Mouse (Mus musculus) lung, postnatal 0 days (tissue): ENCODE data around the gene Ttc38. TPM values are rescaled to one million over a fixed set of nuclear protein-coding genes. Genes with fewer than 3 reads are reported as not detected.

Source experiments
- ATAC-seq: fragments of 200-750 bp; cut with Nextera tagmentation; 2 replicates; pipeline ENCODE4 v1.8.0; 2017; ENCODE audit warnings: moderate library complexity
- DNase-seq: peaks from one replicate; pipeline ENCODE4 v3.0.0-alpha.2; 2016; ENCODE audit warnings: low spot score
- H3K27ac ChIP-seq: fragments of 300-500 bp; sonication (generic); 2 replicates; pipeline ENCODE4 v1.5.1; 2014; ENCODE audit warnings: antibody characterized with exemption, mild to moderate bottlenecking, low read length, mixed read lengths
- H3K27me3 ChIP-seq: fragments of 300-500 bp; sonication (generic); replicated peaks from 2 replicates; pipeline ENCODE4 v1.6.1; 2014; ENCODE audit warnings: low read length, mixed read lengths; ENCODE audit not compliant: insufficient read depth
- H3K36me3 ChIP-seq: fragments of 300-500 bp; sonication (generic); 2 replicates; pipeline ENCODE4 v1.6.1; 2014; ENCODE audit warnings: low read length, mixed read lengths; ENCODE audit not compliant: insufficient read depth
- H3K4me1 ChIP-seq: fragments of 300-500 bp; sonication (generic); 2 replicates; pipeline ENCODE4 v1.6.1; 2014; ENCODE audit warnings: antibody characterized with exemption, low read depth, low read length, mixed read lengths; ENCODE audit not compliant: insufficient read depth
- H3K4me2 ChIP-seq: fragments of 300-500 bp; sonication (generic); replicated peaks from 2 replicates; pipeline ENCODE4 v1.6.1; 2014; ENCODE audit warnings: low read depth, mild to moderate bottlenecking, low read length, moderate library complexity, mixed read lengths
- H3K4me3 ChIP-seq: fragments of 300-500 bp; sonication (generic); 2 replicates; pipeline ENCODE4 v1.5.1; 2014; ENCODE audit warnings: low read depth, low read length
- H3K9ac ChIP-seq: fragments of 300-500 bp; sonication (generic); replicated peaks from 2 replicates; pipeline ENCODE4 v1.6.1; 2014; ENCODE audit warnings: low read depth, mild to moderate bottlenecking
- H3K9me3 ChIP-seq: fragments of 300-500 bp; sonication (generic); 2 replicates; pipeline ENCODE4 v1.6.1; 2016; ENCODE audit warnings: low read length, mixed read lengths
- CTCF ChIP-seq: IDR thresholded peaks from 2 replicates; pipeline ENCODE4 v1.5.1; 2016; ENCODE audit warnings: antibody characterized with exemption, mild to moderate bottlenecking
- EP300 ChIP-seq: IDR thresholded peaks from 2 replicates; pipeline ENCODE4 v1.6.1; 2016; ENCODE audit warnings: antibody characterized with exemption, mild to moderate bottlenecking, control low read depth
- WGBS: fragments of 180-500 bp; shearing (Covaris S2); extraction: QIAGEN DNeasy Blood & Tissue Kit; methylation state at CpG from one replicate; pipeline ENCODE4 v1.1.7; 2014; 5-methylcytosine and 5-hydroxymethylcytosine counted together
- polyA plus RNA-seq: library from polyadenylated mRNA; unstranded; fragments of >200 nt; fragmentation: Nextera tagmentation; extraction: Ambion mirVana; gene quantifications from 2 replicates; pipeline ENCODE4 v1.2.1, GENCODE M21; 2015

The Ttc38 gene
- polyA plus RNA-seq, 1 experiment from 2014 or later, result 8.7 TPM

GRCm38 (mm10) chr15:85829470-85829869 lies 2.6 kb upstream of the Ttc38 start:
- no peak for TF ChIP-seq CTCF
- TF ChIP-seq EP300, result no peak
- no peak overlapping the region for H3K4me3 ChIP-seq
- H3K4me1 ChIP-seq, result no peaks in the 10 kb centered on the region; the same call in 1 of the 2 replicates
- H3K36me3 ChIP-seq, result no peaks in the 10 kb centered on the region
- H3K27me3 ChIP-seq, result no peaks in the 10 kb centered on the region
- H3K9ac ChIP-seq, result no peak overlapping the region
- 75% methylated on average over 5 of the region's 5 CpGs for WGBS
- ATAC-seq, result no peak
- no peaks in the 10 kb centered on the region for H3K9me3 ChIP-seq
- no peak for DNase-seq
- H3K4me2 ChIP-seq, result no peak overlapping the region
- no peak overlapping the region for H3K27ac ChIP-seq

GRCm38 (mm10) chr15:85832599-85832998 lies 493 bp downstream of the Ttc38 start:
- Histone ChIP-seq H3K36me3 (no peaks in the 10 kb centered on the region), H3K9me3 (no peaks in the 10 kb centered on the region), H3K27me3 (no peaks in the 10 kb centered on the region), H3K4me1 (no peaks in the 10 kb centered on the region; the same call in 1 of the 2 replicates), H3K4me3 (peak overlapping the region; percentile 49), H3K9ac (peak overlapping the region; percentile 55; the same call in 1 of the 2 replicates), H3K4me2 (peak overlapping the region; percentile 53), H3K27ac (peak overlapping the region; percentile 48)
- WGBS, result 45% methylated on average over 8 of the region's 8 CpGs
- DNase-seq, result no peak
- TF ChIP-seq EP300 (no peak), CTCF (no peak)
- ATAC-seq, result 0 out of 2 replicates have a peak, but pooled peaks have one; percentile 15

GRCm38 (mm10) chr15:85835335-85835734 lies 3.2 kb downstream of the Ttc38 start:
- ATAC-seq, result no peak
- no peak overlapping the region for H3K4me2 ChIP-seq
- no peaks in the 10 kb centered on the region for H3K36me3 ChIP-seq
- no peaks in the 10 kb centered on the region for H3K27me3 ChIP-seq
- DNase-seq, result no peak
- H3K9ac ChIP-seq, result no peak overlapping the region
- H3K27ac ChIP-seq, result no peak overlapping the region
- 45% methylated on average over 3 of the region's 3 CpGs for WGBS
- no peaks in the 10 kb centered on the region for H3K9me3 ChIP-seq
- no peaks in the 10 kb centered on the region; the same call in 1 of the 2 replicates for H3K4me1 ChIP-seq
- TF ChIP-seq EP300 (no peak), CTCF (peak; percentile 41)
- no peak overlapping the region for H3K4me3 ChIP-seq

- Histone ChIP-seq H3K36me3 (no peaks in the 10 kb centered on the region), H3K4me3 (no peak overlapping the region), H3K27ac (no peak overlapping the region), H3K27me3 (no peaks in the 10 kb centered on the region), H3K9ac (no peak overlapping the region), H3K4me2 (no peak overlapping the region), H3K4me1 (no peaks in the 10 kb centered on the region; the same call in 1 of the 2 replicates), H3K9me3 (no peaks in the 10 kb centered on the region)
- 88% methylated on average over 5 of the region's 5 CpGs for WGBS
- DNase-seq, result no peak
- ATAC-seq, result no peak
- TF ChIP-seq EP300 (no peak), CTCF (no peak)
These were observed 4.8 kb downstream of the Ttc38 start for GRCm38 (mm10) chr15:85836887-85837286.

- Histone ChIP-seq H3K27ac (no peak overlapping the region), H3K9ac (no peak overlapping the region), H3K36me3 (no peaks in the 10 kb centered on the region), H3K9me3 (no peaks in the 10 kb centered on the region), H3K4me1 (no peaks in the 10 kb centered on the region), H3K4me2 (no peak overlapping the region), H3K27me3 (no peaks in the 10 kb centered on the region), H3K4me3 (no peak overlapping the region)
- WGBS, result 35% methylated on average over 6 of the region's 6 CpGs
- DNase-seq, result no peak
- ATAC-seq, result peak; percentile 40; the same call in 1 of the 2 replicates
- TF ChIP-seq EP300 (no peak), CTCF (peak; percentile 69)
These were observed 8.9 kb downstream of the Ttc38 start for GRCm38 (mm10) chr15:85840983-85841382.

GRCm38 (mm10) chr15:85841796-85842360 lies 9.8 kb downstream of the Ttc38 start:
- Histone ChIP-seq H3K4me1 (no peaks in the 10 kb centered on the region), H3K27me3 (no peaks in the 10 kb centered on the region), H3K36me3 (no peaks in the 10 kb centered on the region), H3K9ac (no peak overlapping the region), H3K4me2 (no peak overlapping the region), H3K9me3 (no peaks in the 10 kb centered on the region), H3K27ac (no peak overlapping the region), H3K4me3 (no peak overlapping the region)
- ATAC-seq (no peak), DNase-seq (no peak)
- WGBS, result 69% methylated on average over 5 of the region's 5 CpGs
- TF ChIP-seq EP300 (no peak), CTCF (no peak)

- Histone ChIP-seq H3K36me3 (no peaks in the 10 kb centered on the region), H3K27ac (no peak overlapping the region), H3K9me3 (no peaks in the 10 kb centered on the region), H3K27me3 (no peaks in the 10 kb centered on the region), H3K9ac (no peak overlapping the region), H3K4me3 (no peak overlapping the region), H3K4me2 (no peak overlapping the region), H3K4me1 (no peaks in the 10 kb centered on the region)
- DNase-seq (no peak), ATAC-seq (no peak)
- TF ChIP-seq CTCF (no peak), EP300 (no peak)
These were observed 13.0 kb downstream of the Ttc38 start for GRCm38 (mm10) chr15:85845071-85845470.
